Mouse (Mus musculus) urinary bladder, adult 18-20 months (tissue): Measurements from ENCODE around the gene Fez1.

ENCODE experiments used
- DNase-seq, 2 experiments: peaks; one replicate each; pipeline ENCODE4 v3.0.0; 2022; ENCODE audit warnings: low spot score in 2 of 2, mixed read lengths in 2 of 2

The Fez1 gene

GRCm38 (mm10) chr9:36821644-36822000 lies at the start of gene Fez1:
Fez1 (plus strand) TSS chr9:36821864.
- no peak for DNase-seq

- no peak for DNase-seq
These were observed 37.7 kb upstream of the Fez1 start for GRCm38 (mm10) chr9:36783921-36784320.

DNA sequence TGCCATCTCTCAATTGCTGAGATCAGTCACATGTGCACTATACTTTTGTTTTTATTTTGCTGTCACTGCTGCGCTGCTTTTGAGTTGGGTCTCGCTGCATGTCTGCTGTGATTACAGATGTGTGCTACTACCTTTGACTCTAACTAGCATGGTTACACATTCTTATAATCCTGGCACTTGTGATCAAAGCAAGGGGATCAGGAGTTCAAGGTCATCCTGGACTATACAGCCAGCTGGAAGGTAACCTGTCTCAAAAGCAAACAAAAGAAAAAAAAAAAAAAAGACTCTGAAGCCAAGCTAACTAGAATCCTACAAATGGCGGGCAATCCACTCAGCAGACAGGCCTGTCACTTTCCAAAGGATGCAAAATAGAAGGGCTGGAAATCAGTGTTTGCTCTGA lies 29.5 kb upstream of the Fez1 start:
- no peak for DNase-seq

DNA sequence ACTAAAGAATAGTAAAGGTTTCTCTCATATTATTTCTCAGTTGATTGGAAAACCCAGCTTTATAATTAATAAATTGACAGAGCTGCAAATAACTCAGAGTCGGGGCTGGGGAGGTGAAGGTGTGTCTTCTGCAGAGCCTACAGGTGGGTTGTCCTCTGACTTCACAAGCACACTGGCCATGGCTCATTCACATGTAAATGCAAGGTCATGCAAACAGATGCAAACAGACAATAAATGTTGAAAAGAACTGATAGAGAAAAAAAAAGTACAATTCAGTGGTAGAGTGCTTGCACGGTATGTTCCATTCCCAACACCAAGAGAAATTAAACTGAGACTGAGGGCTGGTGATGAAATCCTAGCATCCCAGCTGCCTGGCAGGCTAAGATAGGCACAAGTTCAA lies 27.2 kb upstream of the Fez1 start:
- DNase-seq = no peak

DNA sequence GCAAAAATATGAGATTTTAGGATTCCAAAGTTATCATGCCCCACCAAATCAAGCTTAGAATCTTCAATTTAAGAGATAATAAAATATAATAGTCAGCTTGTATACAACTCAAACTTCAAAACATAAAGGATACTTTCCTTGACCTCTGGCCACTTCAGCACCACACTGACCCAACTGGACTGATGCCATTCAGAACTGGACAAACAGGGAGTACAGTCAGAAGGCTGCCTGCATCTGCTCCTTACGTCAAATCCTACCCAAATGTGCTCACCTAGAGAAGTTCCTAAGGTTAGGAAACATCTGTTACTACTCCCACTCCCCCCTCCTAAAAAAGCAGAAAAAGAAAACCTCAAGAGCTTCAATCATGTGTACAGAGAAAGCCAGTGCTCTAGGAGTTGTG lies 26.1 kb upstream of the Fez1 start:
- DNase-seq = peak; percentile 11 to 12

DNA sequence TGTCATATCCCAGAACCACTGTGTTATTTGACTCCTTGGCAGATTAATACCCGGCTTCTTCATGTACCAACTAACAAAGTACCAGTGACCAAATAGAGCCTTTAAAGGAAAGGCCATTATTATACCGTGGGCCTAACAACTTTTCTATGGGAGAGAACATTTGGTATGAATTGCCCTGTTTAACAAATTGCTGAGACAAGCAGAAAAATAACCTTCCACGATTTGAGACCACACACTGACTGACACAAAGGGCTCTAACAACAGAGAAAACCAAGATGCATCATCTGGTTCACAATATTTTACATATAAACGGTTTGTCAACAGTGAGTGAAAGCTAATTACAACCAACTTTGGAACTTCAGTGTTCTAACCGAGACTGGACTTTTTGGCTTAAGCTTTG lies 25.4 kb upstream of the Fez1 start:
- DNase-seq = no peak

DNA sequence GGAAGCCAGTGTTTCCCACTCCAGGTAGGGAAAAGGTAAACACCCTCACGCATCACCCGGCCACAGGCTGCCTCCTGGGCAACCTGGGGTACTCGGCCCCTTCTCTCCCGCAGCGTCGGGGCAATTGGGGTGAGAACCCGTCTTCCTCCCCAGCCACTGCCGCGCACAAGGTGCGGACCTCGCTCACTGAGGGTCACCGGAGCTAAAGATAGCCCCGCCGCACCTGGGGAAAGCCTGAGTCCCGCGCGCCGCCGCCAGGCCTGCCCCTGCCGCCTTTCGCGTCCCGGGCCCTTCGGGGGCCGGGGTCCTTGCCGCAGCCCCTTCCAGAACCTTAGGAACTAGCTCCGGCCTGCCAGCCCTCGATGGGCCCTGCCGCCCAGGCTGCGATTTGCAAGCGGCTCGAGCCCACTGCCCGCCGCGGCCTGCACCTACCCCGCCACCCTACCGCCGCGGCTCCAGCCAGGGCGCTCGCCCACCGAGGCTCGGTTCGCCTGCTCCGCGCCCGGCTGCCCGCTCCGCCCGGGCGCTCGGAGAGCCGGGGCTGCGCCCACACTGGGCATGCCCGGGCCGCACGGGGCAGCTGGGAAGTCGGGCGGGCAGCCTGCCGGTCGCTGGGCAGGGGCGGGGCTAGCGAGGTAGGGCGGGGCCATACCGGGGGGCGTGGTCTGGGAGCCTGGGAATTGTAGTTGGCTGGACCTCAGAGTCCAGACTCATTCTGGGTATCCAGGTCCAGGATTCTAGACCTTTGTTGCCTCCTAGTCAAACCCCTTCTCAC lies 24.7 kb upstream of the Fez1 start, which contains the start of gene Ei24:
Gene Ei24 (minus strand): TSS at position 613 of the 775 bp plus-strand sequence.
- peak; percentile 92 to 99 for DNase-seq

DNA sequence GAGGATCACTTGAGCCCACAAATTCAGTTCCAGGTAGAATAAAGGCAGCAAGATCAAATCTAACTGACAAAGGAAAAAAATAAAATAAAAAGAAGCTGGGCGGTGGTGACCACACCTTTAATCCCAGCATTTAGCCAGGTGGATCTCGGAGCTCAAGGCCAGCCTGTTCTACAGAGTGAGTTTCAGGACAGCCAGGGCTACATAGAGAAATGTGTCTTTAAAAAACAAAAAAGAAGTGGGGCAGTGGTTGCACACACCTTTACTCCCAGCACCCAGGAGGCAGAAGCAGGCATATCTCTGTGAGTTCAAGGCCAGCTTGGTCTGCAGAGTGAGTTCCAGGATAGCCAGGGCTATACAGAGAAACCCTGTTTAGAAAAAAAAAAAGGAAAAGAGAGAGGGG lies 19.7 kb upstream of the Fez1 start:
- no peak for DNase-seq

- no peak for DNase-seq
These were observed 18.7 kb upstream of the Fez1 start for GRCm38 (mm10) chr9:36802951-36803350.

- DNase-seq = no peak
These were observed 18.3 kb upstream of the Fez1 start for GRCm38 (mm10) chr9:36803386-36803785.

GRCm38 (mm10) chr9:36803926-36804325 lies 17.7 kb upstream of the Fez1 start:
- no peak for DNase-seq

DNA sequence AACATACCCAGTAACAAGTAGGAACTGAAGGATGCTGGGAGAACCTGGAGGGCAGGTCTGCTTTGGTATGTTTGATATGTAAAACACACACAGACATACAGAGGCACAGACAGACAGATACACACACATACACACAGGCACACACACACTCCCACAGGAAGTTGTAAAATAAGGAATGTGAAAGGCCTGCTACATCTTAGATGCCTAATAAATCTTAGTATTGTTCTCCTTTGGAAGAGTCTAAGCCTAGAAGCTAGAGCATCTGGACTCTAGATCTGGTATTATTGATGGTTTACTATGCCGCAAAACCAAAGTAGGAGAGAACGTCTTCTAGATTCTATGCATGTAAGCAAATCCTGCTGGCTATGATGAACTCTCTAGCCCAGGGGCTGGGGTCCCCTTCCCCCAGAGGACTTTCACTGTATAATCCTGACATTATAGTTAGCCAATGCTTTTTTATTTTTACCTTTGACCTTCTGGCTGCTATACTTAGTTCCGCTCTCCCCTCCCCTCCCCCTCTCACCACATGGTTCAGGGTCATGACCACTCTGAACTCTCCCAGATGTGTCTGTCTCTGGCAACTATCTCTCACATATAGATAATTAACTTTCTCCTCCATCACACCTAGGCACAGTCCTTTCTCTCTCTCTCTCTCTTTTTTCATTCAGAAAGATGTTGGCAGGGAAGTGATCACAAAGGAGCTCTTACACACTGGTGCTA lies 16.2 kb upstream of the Fez1 start:
- no peak for DNase-seq

DNA sequence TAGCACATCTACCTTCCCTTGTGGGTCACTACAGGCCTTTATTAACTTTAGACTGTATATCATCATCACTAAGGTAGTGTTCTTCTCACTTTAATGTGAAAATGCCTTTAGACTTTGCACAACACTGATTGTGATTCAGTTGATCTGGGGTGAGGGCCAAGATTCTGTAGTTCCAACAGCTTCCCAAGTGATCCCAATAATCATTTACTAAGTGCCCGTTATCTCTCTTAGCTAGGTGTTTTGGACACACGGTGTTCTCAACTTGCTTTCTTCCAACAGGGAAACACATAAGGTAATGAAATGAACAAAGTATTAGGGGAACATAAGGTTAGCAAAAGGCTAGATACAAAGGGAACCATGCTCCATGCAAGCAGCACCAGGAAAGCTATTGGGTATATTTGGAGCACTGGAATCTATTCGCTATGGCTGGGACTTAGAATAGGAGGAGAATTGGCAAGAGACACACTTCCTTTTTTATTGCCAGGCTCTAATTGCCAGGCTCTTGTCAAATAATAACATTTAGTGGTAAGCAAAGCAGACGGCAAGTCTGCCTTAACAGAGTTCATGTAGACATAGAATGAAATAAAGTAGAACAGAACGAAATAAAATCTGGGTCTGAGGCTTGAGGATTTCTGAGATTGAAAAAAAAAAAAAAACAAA lies 13.4 kb upstream of the Fez1 start:
- no peak for DNase-seq

DNA sequence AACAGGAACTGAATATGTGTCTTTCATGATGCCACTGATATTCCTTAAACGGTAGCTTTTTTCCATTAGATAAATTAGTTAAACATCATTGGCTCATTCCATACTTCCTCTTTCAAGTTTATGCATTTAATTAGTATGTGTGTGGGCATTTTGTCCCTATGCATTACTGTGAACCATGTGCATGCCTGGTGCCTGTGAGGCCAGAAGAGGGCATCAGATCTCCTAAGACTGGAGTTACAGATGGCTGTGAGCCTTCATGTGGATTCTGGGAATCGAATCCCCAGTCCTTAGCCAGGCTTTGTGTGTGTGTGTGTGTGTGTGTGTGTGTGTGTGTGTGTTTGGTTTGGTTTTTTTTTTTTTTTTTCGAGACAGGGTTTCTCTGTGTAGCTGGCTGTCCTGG lies 7.2 kb upstream of the Fez1 start:
- no peak for DNase-seq

DNA sequence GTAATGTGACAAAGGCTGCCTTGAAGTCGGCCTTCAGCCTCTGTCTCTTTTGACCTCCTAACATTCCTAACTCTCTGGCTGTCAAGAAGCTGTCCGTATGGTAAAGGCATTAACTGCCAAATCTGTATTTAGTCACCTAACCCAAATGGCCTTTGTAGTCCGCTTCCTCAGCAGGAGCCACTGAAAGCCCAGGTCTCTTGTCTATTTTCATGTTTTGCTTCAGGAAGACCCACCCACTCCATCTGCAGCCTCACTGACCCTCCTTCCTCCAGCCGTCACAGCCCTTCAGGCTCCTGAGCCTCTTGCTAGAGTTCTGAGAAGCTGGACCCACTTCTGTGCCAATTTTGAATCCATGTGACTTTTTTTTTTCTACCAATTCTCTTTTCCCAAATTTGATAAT lies 2.8 kb upstream of the Fez1 start:
- DNase-seq = no peak

DNA sequence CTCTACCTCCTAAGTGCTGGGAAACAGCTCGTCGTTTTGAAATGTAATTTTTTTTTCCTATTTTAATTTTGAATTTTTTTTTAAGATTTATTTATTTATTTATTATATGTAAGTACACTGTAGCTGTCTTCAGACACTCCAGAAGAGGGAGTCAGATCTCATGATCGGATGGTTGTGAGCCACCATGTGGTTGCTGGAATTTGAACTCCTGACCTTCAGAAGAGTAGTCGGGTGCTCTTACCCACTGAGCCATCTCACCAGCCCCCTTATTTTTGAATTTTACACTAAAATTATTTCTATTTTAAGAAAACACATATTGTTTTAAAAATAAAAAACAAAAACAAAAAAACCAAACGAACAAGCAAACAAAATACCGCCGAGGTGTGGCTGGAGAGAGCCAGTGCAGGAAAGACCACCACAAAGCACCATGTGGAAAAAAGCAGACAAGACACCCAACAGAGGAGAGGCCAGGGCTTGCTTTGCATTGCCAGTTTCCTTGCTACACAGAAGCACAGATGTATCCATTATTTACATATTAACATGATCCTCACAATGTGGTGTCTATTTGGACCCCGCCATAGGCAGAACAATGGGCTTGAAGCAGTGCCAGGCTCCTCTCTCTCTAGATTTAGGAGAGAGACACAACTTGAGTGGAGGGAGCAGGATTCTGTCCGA lies 558 bp upstream of the Fez1 start:
- no peak for DNase-seq

DNA sequence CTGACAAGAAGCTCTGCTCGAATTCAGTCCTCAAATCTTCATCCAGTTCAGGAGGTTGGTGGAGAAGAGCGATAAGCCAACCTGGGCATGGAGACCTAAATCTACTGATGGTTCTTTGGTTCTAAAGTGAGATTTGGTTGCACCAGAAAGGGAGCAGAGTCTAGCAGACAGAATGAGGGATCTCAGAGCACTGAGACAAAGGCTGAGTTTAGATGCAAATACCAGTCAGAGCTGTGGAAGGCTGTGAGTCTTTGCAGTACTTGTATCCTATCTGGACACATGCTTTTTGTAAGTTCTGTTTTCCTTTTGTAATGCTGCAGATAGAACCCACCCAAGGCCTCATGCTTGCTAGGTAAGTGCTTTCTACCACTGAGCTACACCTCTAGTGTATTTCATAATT lies 360 bp downstream of the Fez1 start:
- DNase-seq = no peak

GRCm38 (mm10) chr9:36826612-36827363 lies 5.1 kb downstream of the Fez1 start:
- DNase-seq = no peak

DNA sequence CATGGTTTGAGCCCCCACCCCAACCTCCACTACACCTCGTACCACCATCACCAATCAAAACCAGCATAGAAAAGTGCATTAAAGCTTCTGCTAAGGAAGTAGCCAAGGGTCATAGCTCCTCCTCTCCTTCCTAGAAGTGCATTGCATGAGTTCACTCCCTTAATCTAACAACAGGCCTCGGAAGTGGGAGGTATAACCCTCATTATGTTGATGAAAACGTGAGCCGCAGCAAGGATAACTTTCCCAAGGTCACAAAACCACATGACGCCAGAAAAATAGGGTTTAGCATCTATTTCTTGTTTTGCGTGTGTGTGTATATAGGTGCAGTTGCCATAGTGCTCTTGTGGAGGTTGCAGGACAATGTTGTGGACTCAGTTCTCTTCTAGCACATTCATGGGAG lies 9.7 kb downstream of the Fez1 start:
- no peak for DNase-seq

DNA sequence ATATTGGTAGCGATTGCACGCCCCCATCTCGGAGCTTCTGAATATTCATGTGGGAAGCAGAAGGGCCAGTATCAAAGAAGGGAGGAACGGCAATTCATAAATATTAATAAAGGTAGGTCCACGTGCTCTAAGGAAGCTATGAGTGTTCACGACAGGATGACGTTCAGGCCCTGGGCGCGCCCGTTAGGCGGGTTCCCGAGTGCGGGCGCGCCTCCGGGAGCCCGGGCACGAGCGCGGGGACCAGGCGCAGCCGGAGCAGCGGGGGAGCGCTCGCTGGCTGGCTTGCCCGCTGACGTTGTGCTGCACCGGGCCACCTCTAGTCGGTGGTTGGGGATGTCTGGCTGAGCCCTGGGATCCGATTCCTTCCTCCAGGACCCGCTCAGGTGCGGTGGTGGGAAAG lies 10.9 kb downstream of the Fez1 start:
- DNase-seq = peak; percentile 42 to 47

- DNase-seq = peak in 1 of 2 experiments; percentile 5
These were observed 11.6 kb downstream of the Fez1 start for GRCm38 (mm10) chr9:36833043-36833881.
